Mouse (Mus musculus) stomach, postnatal 0 days (tissue): ENCODE results near the gene Rangrf.

ENCODE experiments used
- CTCF ChIP-seq: IDR thresholded peaks from 2 replicates; pipeline ENCODE4 v1.5.1; 2016; ENCODE audit warnings: antibody characterized with exemption, low read depth, mild to moderate bottlenecking, moderate library complexity
- EP300 ChIP-seq: optimal IDR thresholded peaks from 2 replicates; pipeline ENCODE3; 2016; ENCODE audit warnings: antibody characterized with exemption

DNA sequence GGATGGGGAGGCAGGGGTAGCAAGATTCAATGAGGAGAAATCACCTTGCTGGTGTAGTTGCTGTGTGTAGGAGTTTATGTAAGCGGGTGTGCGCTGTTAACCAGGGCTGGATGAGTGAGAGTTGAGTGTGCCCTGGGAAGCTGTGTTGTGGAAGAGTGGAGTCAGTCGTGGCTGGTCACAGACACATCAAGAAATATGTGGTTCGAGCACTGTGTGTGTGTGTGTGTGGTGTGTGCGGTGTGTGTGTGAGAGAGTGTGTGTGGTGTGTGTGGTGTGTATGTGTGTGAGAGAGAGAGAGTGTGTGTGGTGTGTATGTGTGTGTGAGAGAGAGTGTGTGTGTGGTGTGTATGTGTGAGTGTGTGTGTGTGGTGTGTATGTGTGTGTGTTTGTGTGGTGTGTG is 19.5 kb downstream of the Rangrf start:
- no peak for TF ChIP-seq EP300
- no peak for TF ChIP-seq CTCF
